Mouse (Mus musculus) forebrain, embryonic 12.5 days (tissue): ENCODE data around the gene Mkrn3. TPM values are rescaled to one million over a fixed set of nuclear protein-coding genes. Genes with fewer than 3 reads are reported as not detected.

Experiments used
- ATAC-seq: fragments of 200-750 bp; cut with Nextera tagmentation; 2 replicates; pipeline ENCODE4 v1.8.0; 2017; ENCODE audit warnings: moderate TSS enrichment; ENCODE audit not compliant: low FRiP score
- H3K27ac ChIP-seq: fragments of 300-500 bp; sonication (generic); 2 replicates; pipeline ENCODE4 v1.5.1; 2016; ENCODE audit warnings: mild to moderate bottlenecking
- H3K27me3 ChIP-seq: fragments of 300-500 bp; sonication (generic); 2 replicates; pipeline ENCODE4 v1.6.1; 2016; ENCODE audit warnings: mild to moderate bottlenecking
- H3K36me3 ChIP-seq: fragments of 300-500 bp; sonication (generic); replicated peaks from 2 replicates; pipeline ENCODE4 v1.6.1; 2016; ENCODE audit warnings: mild to moderate bottlenecking
- H3K4me1 ChIP-seq: fragments of 300-500 bp; sonication (generic); 2 replicates; pipeline ENCODE4 v1.6.1; 2016
- H3K4me2 ChIP-seq: fragments of 300-500 bp; sonication (generic); 2 replicates; pipeline ENCODE4 v1.6.1; 2016; ENCODE audit warnings: mild to moderate bottlenecking, moderate library complexity
- H3K4me3 ChIP-seq: fragments of 300-500 bp; sonication (generic); replicated peaks from 2 replicates; pipeline ENCODE4 v1.5.1; 2016; ENCODE audit warnings: mild to moderate bottlenecking
- H3K9ac ChIP-seq: fragments of 300-500 bp; sonication (generic); 2 replicates; pipeline ENCODE4 v1.6.1; 2016; ENCODE audit warnings: mild to moderate bottlenecking
- H3K9me3 ChIP-seq: fragments of 300-500 bp; sonication (generic); 2 replicates; pipeline ENCODE4 v1.6.1; 2016
- whole genome bisulfite sequencing: fragments of 180-500 bp; shearing (Covaris S2); methylation state at CpG from one replicate; pipeline ENCODE4 v1.1.7; 2016; 5-methylcytosine and 5-hydroxymethylcytosine counted together
- polyA plus RNA-seq: library from polyadenylated mRNA; unstranded; fragments of >200 nt; fragmentation: Nextera tagmentation; extraction: Ambion mirVana; gene quantifications from 2 replicates; pipeline ENCODE4 v1.2.1, GENCODE M21; 2016

Mkrn3 gene
- 25.1 and 25.5 TPM in 2 replicates for polyA plus RNA-seq

DNA sequence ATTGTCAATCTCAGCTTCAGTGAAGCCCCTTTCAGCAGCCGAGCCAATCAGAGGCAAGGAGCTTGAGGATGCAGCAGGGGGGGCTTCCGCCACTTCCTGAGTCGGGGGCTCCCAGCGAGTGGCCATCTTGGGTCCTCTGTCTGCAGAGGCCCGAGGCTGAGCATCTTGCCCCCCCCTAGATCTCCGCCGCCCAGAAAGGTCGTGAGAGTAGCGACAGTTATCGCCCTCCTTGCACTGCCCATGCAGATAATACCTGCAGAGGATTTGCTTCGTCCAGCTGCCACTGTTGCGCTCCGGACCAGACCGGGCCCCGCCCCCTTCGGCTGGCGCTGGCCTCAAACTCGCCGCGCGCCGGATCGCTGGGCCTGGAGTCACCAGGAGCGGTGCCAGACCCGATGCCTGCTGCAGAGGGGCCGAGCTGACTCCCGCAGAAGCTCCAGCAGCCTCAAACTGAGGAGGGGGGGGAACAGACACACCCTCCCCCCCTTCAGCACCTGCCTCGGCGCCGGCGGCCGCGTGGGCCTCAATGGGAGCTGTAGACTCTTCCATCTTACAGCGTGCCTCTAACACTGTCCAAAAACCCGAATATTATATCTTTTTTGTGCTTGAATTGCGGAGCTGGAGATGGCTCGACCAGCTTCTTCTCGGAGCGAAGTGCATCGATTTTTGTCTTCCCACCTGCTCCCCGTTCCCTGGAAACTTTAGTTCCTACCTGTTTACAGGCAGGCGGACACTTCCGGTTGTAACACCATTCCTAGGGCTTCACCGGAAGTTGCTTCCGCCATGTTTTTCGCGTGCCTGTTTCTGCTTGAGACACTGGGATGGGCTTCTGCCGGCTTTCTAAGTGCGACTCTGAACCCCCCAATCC, at the start of gene Mkrn3:
Mkrn3 (minus strand) TSS at position 647 of the 868 bp plus-strand sequence.
- no peaks in the 10 kb centered on the region for H3K27me3 ChIP-seq
- peak within 1 kb of the TSS; percentile 66 for H3K4me2 ChIP-seq
- peaks cover 6% of the 10 kb centered on the region; the same call in 1 of the 2 replicates for H3K4me1 ChIP-seq
- H3K9ac ChIP-seq, result peak within 1 kb of the TSS; percentile 83
- H3K4me3 ChIP-seq, result peak within 1 kb of the TSS; percentile 68
- H3K36me3 ChIP-seq, result no peaks in the 10 kb centered on the region
- H3K9me3 ChIP-seq, result peaks cover 15% of the 10 kb centered on the region
- H3K27ac ChIP-seq, result peak within 1 kb of the TSS; percentile 97
- WGBS, result 23% methylated on average over 48 of the region's 49 CpGs
- ATAC-seq, result peak; percentile 90

DNA sequence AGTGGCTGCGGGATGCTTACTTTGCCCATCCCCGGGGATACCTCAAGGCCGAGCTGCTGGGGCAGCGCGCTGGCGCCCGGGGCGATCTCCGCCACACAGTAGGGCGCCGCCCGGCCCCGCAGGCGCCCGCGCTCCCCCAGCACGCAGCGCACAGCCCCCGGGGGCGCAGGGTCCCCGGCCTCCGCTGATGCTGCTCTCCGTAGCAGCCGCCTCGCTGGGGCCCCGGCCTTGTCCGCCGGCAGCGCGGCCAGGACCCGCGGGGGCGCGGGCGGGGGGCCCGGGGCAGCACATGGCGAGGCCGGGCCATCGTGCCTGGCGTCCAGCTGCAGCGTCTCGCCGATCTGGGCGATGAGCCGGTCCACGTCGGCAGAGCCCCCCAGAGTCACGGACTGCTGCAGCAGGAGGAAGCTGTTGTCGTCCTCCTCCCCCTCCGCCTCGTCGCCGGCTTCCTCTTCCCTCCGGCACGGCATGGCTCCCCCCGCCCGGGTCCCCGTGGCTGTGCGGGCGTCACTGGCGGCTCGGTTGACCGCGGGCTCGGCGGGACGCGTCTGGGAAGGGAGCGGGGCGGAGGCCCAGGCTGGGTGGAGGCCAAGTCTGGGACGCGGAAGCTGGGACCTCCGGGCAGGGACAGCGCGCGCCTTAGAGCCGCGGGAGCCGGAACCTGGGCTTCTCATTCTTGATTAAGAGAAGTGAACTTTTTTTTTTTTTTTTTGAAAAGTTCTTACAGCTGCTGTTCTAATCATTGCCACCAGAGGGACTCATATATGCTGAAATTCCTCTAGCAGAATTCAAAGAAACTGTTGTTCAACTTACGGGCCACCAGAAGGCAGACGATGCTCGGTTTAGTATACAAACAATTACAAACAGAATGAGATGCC, 44.2 kb upstream of the Mkrn3 start, which contains the start of gene Peg12:
Peg12 (minus strand) TSS at position 633 of the 878 bp plus-strand sequence.
- H3K27ac ChIP-seq, result peak within 1 kb of the TSS; percentile 94
- H3K4me1 ChIP-seq, result peaks cover 6% of the 10 kb centered on the region
- H3K27me3 ChIP-seq, result no peaks in the 10 kb centered on the region
- H3K4me2 ChIP-seq, result peak within 1 kb of the TSS; percentile 50
- peak within 1 kb of the TSS; percentile 71 for H3K4me3 ChIP-seq
- 13% methylated on average over 54 of the region's 82 CpGs for WGBS
- ATAC-seq, result peak; percentile 79
- H3K9me3 ChIP-seq, result peaks cover 15% of the 10 kb centered on the region
- peak within 1 kb of the TSS; percentile 93 for H3K9ac ChIP-seq
- H3K36me3 ChIP-seq, result no peaks in the 10 kb centered on the region

DNA sequence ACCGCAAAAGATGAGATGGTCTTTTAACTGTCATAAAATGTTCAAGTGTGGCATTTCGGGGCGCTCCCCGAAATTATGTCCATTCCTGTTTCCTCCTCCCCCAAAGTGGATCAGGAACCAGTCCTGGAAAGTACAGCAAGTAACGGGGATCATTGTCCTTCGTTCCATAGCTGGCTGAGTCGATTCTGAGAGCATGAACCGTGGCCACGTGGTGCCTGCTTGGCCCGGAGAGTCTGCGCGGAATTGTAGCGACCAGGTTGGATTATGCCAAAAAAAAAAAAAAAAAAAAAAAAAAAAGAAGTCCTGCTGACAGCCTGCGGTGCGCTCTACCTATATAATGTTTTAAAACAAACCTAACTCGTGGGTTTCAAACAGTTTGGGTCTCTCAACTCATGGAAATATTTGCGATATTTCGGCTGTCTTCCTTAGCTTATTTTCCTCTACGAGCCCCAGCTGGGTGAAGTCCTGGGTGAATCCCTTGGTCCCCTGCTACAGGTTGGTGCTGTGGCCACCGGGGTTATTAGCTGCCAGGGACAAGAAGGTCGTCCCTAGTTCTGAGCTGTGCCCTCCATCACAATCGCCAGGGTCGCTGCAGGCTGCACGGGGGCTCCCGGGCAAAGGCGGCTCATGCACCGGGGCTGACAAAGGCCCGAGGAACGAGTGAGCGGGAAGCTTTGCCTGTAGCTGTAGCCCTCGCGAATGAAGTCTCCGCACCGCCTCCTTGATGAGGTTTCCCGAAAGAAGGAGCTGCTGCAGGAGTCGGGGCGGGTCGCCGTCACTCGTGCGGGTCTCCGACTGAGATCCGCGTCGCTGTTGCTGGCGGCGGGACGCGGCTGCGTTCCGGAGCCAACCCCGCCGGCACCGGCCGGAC, 43.3 kb upstream of the Mkrn3 start:
- Histone ChIP-seq H3K4me1 (peaks cover 6% of the 10 kb centered on the region), H3K9ac (peak overlapping the region; percentile 93), H3K27ac (peak overlapping the region; percentile 94), H3K36me3 (no peaks in the 10 kb centered on the region), H3K27me3 (no peaks in the 10 kb centered on the region), H3K4me3 (peak overlapping the region; percentile 71), H3K9me3 (peaks cover 15% of the 10 kb centered on the region), H3K4me2 (peak overlapping the region; percentile 50)
- peak; percentile 39 for ATAC-seq
- WGBS, result 26% methylated on average over 55 of the region's 55 CpGs

DNA sequence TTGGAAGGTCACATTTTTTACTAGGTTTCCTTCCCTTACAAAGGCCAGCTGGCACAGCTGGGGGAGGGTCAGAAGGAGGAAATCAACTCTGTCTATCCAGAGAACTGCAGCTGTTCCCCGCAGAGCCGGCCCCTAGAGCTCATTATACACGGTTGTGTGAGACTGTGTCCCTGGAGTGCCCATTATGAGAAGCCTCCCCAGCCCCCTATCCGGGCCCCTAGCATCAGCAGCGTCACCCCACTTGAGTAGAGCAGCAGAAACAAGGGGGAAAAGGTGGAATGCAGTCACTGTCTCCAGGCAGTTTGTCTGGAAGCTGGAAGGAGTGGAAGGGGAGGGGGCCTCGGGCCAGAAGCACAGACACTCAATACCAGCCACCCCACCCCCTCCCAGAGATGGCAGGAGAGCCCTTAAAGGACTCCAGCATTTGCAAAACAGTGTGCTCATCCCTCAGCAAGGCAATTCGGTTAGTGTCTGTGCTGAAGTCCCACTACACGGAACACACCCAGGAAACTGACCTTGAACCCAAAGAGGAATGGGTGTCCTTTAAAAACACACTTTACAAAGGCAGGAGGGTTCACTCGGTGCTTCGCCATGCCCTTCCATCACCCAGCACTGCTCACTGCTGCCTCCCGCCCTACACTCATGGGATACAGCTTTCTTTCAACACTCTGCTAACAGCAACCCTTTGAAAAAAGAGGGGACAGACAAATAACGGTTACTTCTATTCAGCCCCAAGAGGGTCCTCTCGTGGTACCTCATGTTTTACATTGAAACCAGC, 42.5 kb upstream of the Mkrn3 start:
- Histone ChIP-seq H3K27me3 (no peaks in the 10 kb centered on the region), H3K9ac (peak overlapping the region; percentile 93), H3K36me3 (no peaks in the 10 kb centered on the region), H3K4me2 (peak overlapping the region; percentile 50), H3K4me1 (peaks cover 6% of the 10 kb centered on the region), H3K27ac (peak overlapping the region; percentile 94), H3K9me3 (peaks cover 15% of the 10 kb centered on the region), H3K4me3 (peak overlapping the region; percentile 71)
- 28% methylated on average over 13 of the region's 13 CpGs for WGBS
- ATAC-seq, result peak; percentile 87

DNA sequence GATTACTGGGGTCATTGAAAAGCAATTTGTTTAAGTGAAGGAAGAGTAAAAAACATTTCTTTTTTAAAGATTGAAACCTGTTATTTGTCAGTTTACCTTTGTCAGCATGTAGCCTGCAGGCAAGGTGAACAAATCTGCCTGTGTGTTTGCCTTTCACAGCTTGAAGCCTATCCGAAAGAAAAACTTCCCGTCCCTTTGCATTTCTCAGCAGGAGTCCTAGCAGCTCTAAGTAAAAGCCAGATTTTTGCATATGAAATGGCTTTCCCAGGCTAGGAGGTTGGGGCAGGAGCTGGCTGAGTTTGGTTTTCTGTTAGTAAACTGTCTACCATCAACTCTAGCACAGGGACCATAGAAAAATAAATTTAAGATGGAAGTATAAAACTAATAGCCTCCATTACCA, 32.4 kb upstream of the Mkrn3 start:
- WGBS, result 22% methylated on average over 2 of the region's 2 CpGs
- H3K4me2 ChIP-seq, result no peak overlapping the region
- H3K4me1 ChIP-seq, result no peaks in the 10 kb centered on the region
- H3K27ac ChIP-seq, result no peak overlapping the region
- H3K36me3 ChIP-seq, result no peaks in the 10 kb centered on the region
- H3K9me3 ChIP-seq, result no peaks in the 10 kb centered on the region
- H3K9ac ChIP-seq, result no peak overlapping the region
- no peak for ATAC-seq
- no peak overlapping the region for H3K4me3 ChIP-seq
- no peaks in the 10 kb centered on the region for H3K27me3 ChIP-seq

DNA sequence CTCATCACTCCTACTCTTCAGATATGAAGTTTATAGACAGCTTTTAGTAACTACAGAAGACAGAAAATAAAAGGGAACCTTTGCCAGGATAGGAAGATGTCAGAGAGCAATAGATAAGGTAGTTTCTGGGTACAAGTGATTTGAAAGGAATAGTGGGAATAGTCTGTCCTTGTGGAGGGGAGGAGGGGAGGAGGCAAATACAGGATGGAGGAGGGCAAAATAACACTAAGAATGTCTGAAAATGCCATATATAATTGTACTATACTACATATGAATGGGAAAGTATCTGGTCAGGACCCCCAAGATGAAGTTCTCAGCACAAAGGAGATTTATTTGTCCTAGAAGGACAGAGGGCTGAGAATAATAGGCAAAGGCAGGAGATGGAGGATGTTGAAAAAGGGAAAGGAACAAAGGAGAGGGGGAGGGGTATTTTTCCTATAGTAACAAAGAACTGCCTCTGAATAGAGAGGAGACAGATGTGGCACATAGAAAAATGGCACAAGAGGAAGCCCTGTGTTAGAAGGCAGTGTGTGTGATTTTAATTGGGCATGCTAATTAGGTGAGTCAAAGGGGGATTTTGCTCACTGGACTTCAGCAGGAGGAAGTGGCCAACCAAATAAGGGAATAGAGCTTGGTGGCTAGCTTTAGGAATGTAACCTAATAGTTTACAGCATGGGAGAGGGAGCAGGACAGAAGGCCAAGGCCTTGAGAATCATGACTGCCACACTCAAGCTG, 25.7 kb upstream of the Mkrn3 start:
- Histone ChIP-seq H3K36me3 (no peaks in the 10 kb centered on the region), H3K4me2 (no peak overlapping the region), H3K27me3 (no peaks in the 10 kb centered on the region), H3K4me3 (no peak overlapping the region), H3K9ac (no peak overlapping the region), H3K9me3 (0 out of 2 replicates have a peak, but pooled peaks cover 4% of the 10 kb centered on the region), H3K4me1 (peaks cover 3% of the 10 kb centered on the region; the same call in 1 of the 2 replicates), H3K27ac (peak overlapping the region; percentile 65; the same call in 1 of the 2 replicates)
- peak; percentile 81 for ATAC-seq

DNA sequence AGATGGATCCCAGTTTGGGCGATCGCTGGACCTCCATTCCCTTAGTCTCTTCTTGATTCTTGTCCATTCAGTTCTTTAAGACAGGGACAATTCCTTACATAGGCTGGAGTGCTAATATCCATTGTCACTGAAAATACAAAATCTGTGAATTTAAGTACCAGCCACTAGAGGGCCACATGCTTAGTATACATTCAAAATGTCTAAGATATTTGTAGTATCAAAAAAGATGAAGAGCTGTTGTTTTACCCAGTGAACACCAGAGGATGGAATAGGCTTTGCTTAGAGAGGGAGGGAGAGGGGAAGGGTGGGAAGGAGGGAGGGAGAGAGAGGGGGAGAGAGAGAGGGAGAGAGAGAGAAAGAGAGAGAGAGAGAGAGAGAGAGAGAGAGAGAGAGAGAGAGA, 16.5 kb upstream of the Mkrn3 start:
- H3K9ac ChIP-seq, result no peak overlapping the region
- H3K9me3 ChIP-seq, result no peaks in the 10 kb centered on the region
- no peaks in the 10 kb centered on the region for H3K27me3 ChIP-seq
- no peaks in the 10 kb centered on the region for H3K4me1 ChIP-seq
- H3K36me3 ChIP-seq, result no peaks in the 10 kb centered on the region
- no peak overlapping the region for H3K4me2 ChIP-seq
- no peak for ATAC-seq
- H3K27ac ChIP-seq, result no peak overlapping the region
- no peak overlapping the region for H3K4me3 ChIP-seq
- 46% methylated on average over 2 of the region's 2 CpGs for WGBS

DNA sequence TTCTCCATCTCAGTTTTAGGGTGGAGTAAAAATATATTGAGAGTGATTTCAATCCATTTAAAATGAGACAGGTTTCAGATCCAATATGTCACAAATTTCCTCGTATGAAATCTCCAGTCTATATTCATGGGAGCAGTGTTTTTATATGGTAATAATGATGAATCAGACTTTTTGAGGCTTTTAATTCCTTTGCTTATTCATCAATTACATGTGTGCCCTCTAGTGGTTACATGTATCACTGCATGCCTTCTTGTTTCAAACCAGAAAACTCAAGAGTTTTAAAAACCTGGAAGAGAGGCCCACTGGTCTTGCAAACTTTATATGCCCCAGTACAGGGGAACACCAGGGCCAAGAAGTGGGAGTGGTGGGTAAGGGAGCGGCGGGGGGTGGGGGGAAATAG, 13.3 kb upstream of the Mkrn3 start:
- Histone ChIP-seq H3K4me1 (no peaks in the 10 kb centered on the region), H3K27ac (no peak overlapping the region), H3K9me3 (no peaks in the 10 kb centered on the region), H3K9ac (no peak overlapping the region), H3K36me3 (no peaks in the 10 kb centered on the region), H3K27me3 (no peaks in the 10 kb centered on the region), H3K4me3 (no peak overlapping the region), H3K4me2 (no peak overlapping the region)
- no peak for ATAC-seq
- WGBS, result 34% methylated on average over 3 of the region's 3 CpGs

DNA sequence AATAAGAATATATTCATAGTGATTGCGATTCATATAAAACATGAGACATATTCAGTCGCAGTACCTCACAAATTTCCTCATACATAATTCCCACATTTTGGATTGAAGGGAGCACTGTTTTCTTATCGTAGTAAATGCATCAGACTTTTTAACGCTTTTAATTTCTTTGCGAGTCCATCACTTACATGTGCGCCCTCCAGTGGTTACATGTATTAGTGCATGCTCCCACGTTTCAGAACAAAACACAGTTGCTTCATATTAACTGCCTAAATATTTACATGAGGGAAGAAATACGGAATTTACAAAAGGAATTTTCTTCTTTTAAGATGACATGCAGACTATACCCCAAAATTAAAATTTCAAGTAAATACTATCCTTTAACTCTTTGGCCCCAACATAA, 8.4 kb upstream of the Mkrn3 start:
- H3K27me3 ChIP-seq, result no peaks in the 10 kb centered on the region
- no peak overlapping the region for H3K4me3 ChIP-seq
- H3K9ac ChIP-seq, result no peak overlapping the region
- ATAC-seq, result no peak
- no peak overlapping the region for H3K4me2 ChIP-seq
- H3K36me3 ChIP-seq, result no peaks in the 10 kb centered on the region
- H3K9me3 ChIP-seq, result no peaks in the 10 kb centered on the region
- no peak overlapping the region for H3K27ac ChIP-seq
- 24% methylated on average over 8 of the region's 8 CpGs for WGBS
- H3K4me1 ChIP-seq, result peaks cover 3% of the 10 kb centered on the region; the same call in 1 of the 2 replicates

DNA sequence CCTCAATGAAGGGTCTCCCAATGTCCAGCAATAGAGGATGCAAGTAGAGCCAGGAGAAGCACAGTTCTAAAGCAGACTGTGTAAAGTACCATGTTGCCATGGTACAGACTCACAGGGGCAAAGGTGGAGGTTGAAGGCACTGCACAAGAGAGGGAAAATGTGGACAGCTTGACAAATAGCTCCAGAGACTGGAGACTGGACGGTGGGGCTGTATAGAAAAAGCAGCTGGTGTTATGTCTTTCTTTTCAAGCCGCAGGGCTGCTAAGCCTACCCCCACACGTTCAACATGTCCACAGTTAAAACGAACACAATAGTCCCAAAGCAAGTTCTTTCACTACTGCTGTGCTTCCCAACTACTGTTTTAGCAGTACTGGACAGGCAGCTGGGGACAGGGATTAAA, 3.3 kb upstream of the Mkrn3 start:
- 34% methylated on average over 4 of the region's 4 CpGs for WGBS
- Histone ChIP-seq H3K27ac (peak overlapping the region; percentile 86), H3K36me3 (no peaks in the 10 kb centered on the region), H3K4me2 (peak overlapping the region; percentile 46), H3K4me1 (peaks cover 3% of the 10 kb centered on the region; the same call in 1 of the 2 replicates), H3K9me3 (peaks cover 15% of the 10 kb centered on the region), H3K27me3 (no peaks in the 10 kb centered on the region), H3K4me3 (peak overlapping the region; percentile 34), H3K9ac (peak overlapping the region; percentile 13)
- peak; percentile 68 for ATAC-seq
